Mouse (Mus musculus): ENCODE data around the gene Pgam2. TPM values are rescaled to one million over a fixed set of nuclear protein-coding genes. Genes with fewer than 3 reads are reported as not detected.

The Pgam2 gene
- polyA plus RNA-seq, 1 experiment, result 0.35 TPM

GRCm38 (mm10) chr11:5766019-5766418 lies 37.5 kb downstream of the Pgam2 start:
- WGBS, result 85% methylated on average over 6 of the region's 6 CpGs
- TF ChIP-seq POLR2A (IDR thresholded peaks at IDR 0.05; ENCODE audit: low read depth, low read length), result no peak
- no peak for TF ChIP-seq CTCF (IDR thresholded peaks at IDR 0.05; ENCODE audit: extremely low read depth, insufficient read length, insufficient replicate concordance, low read depth, low read length)
- Histone ChIP-seq H3K27me3 (ENCODE audit: control insufficient read depth, insufficient read depth, low read length) (no peaks in the 10 kb centered on the region), H3K4me3 (ENCODE audit: low read depth, low read length) (no peak overlapping the region), H3K27ac (ENCODE audit: insufficient read depth, low read depth, low read length) (no peak overlapping the region), H3K4me1 (ENCODE audit: control insufficient read depth, insufficient read depth, insufficient read length, low read length) (no peaks in the 10 kb centered on the region), H3K36me3 (ENCODE audit: control insufficient read depth, insufficient read depth, low read length) (peaks cover 12% of the 10 kb centered on the region)

- Histone ChIP-seq H3K27me3 (ENCODE audit: control insufficient read depth, insufficient read depth, low read length) (no peaks in the 10 kb centered on the region), H3K27ac (ENCODE audit: insufficient read depth, low read depth, low read length) (no peak overlapping the region)
- WGBS, result 9% methylated on average over 6 of the region's 6 CpGs
These were observed 40.9 kb downstream of the Pgam2 start for GRCm38 (mm10) chr11:5762633-5762982.

GRCm38 (mm10) chr11:5761820-5762632 lies 41.5 kb downstream of the Pgam2 start, which contains the start of gene Urgcp:
Urgcp (minus strand) TSS chr11:5762376.
- Histone ChIP-seq H3K4me3 (ENCODE audit: low read depth, low read length) (peak within 1 kb of the TSS; percentile 75), H3K36me3 (ENCODE audit: control insufficient read depth, insufficient read depth, low read length) (peaks cover 4% of the 10 kb centered on the region; the same call in 1 of the 2 replicates), H3K27me3 (ENCODE audit: control insufficient read depth, insufficient read depth, low read length) (no peaks in the 10 kb centered on the region), H3K4me1 (ENCODE audit: control insufficient read depth, insufficient read depth, insufficient read length, low read length) (peaks cover 3% of the 10 kb centered on the region; the same call in 1 of the 2 replicates), H3K27ac (ENCODE audit: insufficient read depth, low read depth, low read length) (peak within 1 kb of the TSS; percentile 90)
- WGBS, result under 1% methylated on average over 68 of the region's 68 CpGs
- TF ChIP-seq CTCF (IDR thresholded peaks at IDR 0.05; ENCODE audit: extremely low read depth, insufficient read length, insufficient replicate concordance, low read depth, low read length) (no peak), POLR2A (IDR thresholded peaks at IDR 0.05; ENCODE audit: low read depth, low read length) (peak; percentile 96)

More at GRCm38 (mm10) chr11:5762633-5762982, 40.9 kb downstream of the Pgam2 start:
- Histone ChIP-seq H3K4me3 (ENCODE audit: low read depth, low read length) (peak overlapping the region; percentile 47), H3K4me1 (ENCODE audit: control insufficient read depth, insufficient read depth, insufficient read length, low read length) (peaks cover 3% of the 10 kb centered on the region; the same call in 1 of the 2 replicates), H3K36me3 (ENCODE audit: control insufficient read depth, insufficient read depth, low read length) (peaks cover 4% of the 10 kb centered on the region; the same call in 1 of the 2 replicates)
- TF ChIP-seq POLR2A (IDR thresholded peaks at IDR 0.05; ENCODE audit: low read depth, low read length), result no peak
- TF ChIP-seq CTCF (IDR thresholded peaks at IDR 0.05; ENCODE audit: extremely low read depth, insufficient read length, insufficient replicate concordance, low read depth, low read length), result no peak

- H3K36me3 ChIP-seq (ENCODE audit: control insufficient read depth, insufficient read depth, low read length), result no peaks in the 10 kb centered on the region
- TF ChIP-seq POLR2A (IDR thresholded peaks at IDR 0.05; ENCODE audit: low read depth, low read length), result no peak
- no peak for TF ChIP-seq CTCF (IDR thresholded peaks at IDR 0.05; ENCODE audit: extremely low read depth, insufficient read length, insufficient replicate concordance, low read depth, low read length)
- H3K27ac ChIP-seq (ENCODE audit: insufficient read depth, low read depth, low read length), result no peak overlapping the region
- WGBS, result 91% methylated on average over 2 of the region's 2 CpGs
- H3K27me3 ChIP-seq (ENCODE audit: control insufficient read depth, insufficient read depth, low read length), result no peaks in the 10 kb centered on the region
- no peaks in the 10 kb centered on the region for H3K4me1 ChIP-seq (ENCODE audit: control insufficient read depth, insufficient read depth, insufficient read length, low read length)
- no peak overlapping the region for H3K4me3 ChIP-seq (ENCODE audit: low read depth, low read length)
These were observed 49.8 kb downstream of the Pgam2 start for GRCm38 (mm10) chr11:5753755-5754154.

Other genes starting within 250 kb of the Pgam2 start
- not detected in 2 replicates for gene Ankrd36, start 234.0 kb downstream of the Pgam2 start, polyA plus RNA-seq (2012; rRNA removed)
- gene Mrps24, start 88.1 kb downstream of the Pgam2 start, polyA plus RNA-seq (2012; rRNA removed), result 234 and 379 TPM in 2 replicates
- 18.6 and 45.5 TPM in 2 replicates for gene Urgcp, start 41.4 kb downstream of the Pgam2 start, polyA plus RNA-seq (2012; rRNA removed)
- 60.0 and 109 TPM in 2 replicates for gene Dbnl, start 15.2 kb downstream of the Pgam2 start, polyA plus RNA-seq (2012; rRNA removed)
- 23.2 and 37.7 TPM in 2 replicates for gene Polm, start 34.3 kb upstream of the Pgam2 start, polyA plus RNA-seq (2012; rRNA removed)
- 12.4 and 14.2 TPM in 2 replicates for gene Aebp1, start 58.2 kb upstream of the Pgam2 start, polyA plus RNA-seq (2012; rRNA removed)
- gene Pold2, start 74.6 kb upstream of the Pgam2 start, polyA plus RNA-seq (2012; rRNA removed), result 132 and 133 TPM in 2 replicates
- 4.3 and 9.7 TPM in 2 replicates for gene Myl7, start 95.0 kb upstream of the Pgam2 start, polyA plus RNA-seq (2012; rRNA removed)
- 0.33 and 1.2 TPM in 2 replicates for gene Gck, start 146.3 kb upstream of the Pgam2 start, polyA plus RNA-seq (2012; rRNA removed)
- gene Ykt6, start 152.0 kb upstream of the Pgam2 start, polyA plus RNA-seq (2012; rRNA removed), result 56.2 and 84.5 TPM in 2 replicates